Mouse (Mus musculus) C2C12 (cell line): ENCODE measurements at regions not wholly inside any gene's neighbourhood (a gene's known extent, or its start where the extent isn't known, plus 50 kb on each side); places are given as distances from the start of the nearest gene placed in this dataset.

Experiments used
- H3K27me3 ChIP-seq: one replicate; pipeline ENCODE4 v1.6.1; 2011; ENCODE audit not compliant: control insufficient read depth, insufficient read depth, insufficient read length
- H3K36me3 ChIP-seq: one replicate; pipeline ENCODE4 v1.6.1; 2011; ENCODE audit not compliant: control insufficient read depth, insufficient read depth
- H3K4me3 ChIP-seq: one replicate; pipeline ENCODE4 v1.5.1; 2011; ENCODE audit warnings: mild to moderate bottlenecking, control low read depth; ENCODE audit not compliant: poor library complexity, insufficient read depth, severe bottlenecking
- H3K79me2 ChIP-seq: one replicate; pipeline ENCODE4 v1.6.1; 2011; ENCODE audit not compliant: control insufficient read depth, insufficient read depth
- H3K79me3 ChIP-seq: one replicate; pipeline ENCODE4 v1.6.1; 2011; ENCODE audit warnings: low read depth, control low read depth
- H3ac ChIP-seq: one replicate; pipeline ENCODE3; 2011; ENCODE audit warnings: low read depth; ENCODE audit not compliant: control insufficient read depth, insufficient read length
- CEBPB ChIP-seq: IDR thresholded peaks from one replicate; pipeline ENCODE4 v1.6.1; 2011; ENCODE audit warnings: low read depth, mild to moderate bottlenecking, control low read depth, moderate library complexity
- CTCF ChIP-seq: IDR thresholded peaks from one replicate; pipeline ENCODE4 v1.5.1; 2011; ENCODE audit not compliant: control insufficient read depth, insufficient read depth, insufficient read length
- FOSL1 ChIP-seq: IDR thresholded peaks from one replicate; pipeline ENCODE4 v1.8.0; 2011; ENCODE audit warnings: mild to moderate bottlenecking, low read length; ENCODE audit not compliant: poor library complexity, insufficient read depth, severe bottlenecking
- MAX ChIP-seq: IDR thresholded peaks from one replicate; pipeline ENCODE4 v1.6.1; 2011; ENCODE audit warnings: mild to moderate bottlenecking, control low read depth
- MYOD1 ChIP-seq: IDR thresholded peaks from one replicate; pipeline ENCODE4 v1.6.1; 2011; ENCODE audit warnings: low read depth; ENCODE audit not compliant: control insufficient read depth, insufficient read length
- MYOG ChIP-seq: IDR thresholded peaks from one replicate; pipeline ENCODE4 v1.6.1; 2011; ENCODE audit not compliant: control insufficient read depth, insufficient read length; ENCODE audit errors: extremely low read depth
- USF1 ChIP-seq: IDR thresholded peaks from one replicate; pipeline ENCODE4 v1.6.1; 2011; ENCODE audit warnings: low read depth, mild to moderate bottlenecking, control low read depth, moderate library complexity

DNA sequence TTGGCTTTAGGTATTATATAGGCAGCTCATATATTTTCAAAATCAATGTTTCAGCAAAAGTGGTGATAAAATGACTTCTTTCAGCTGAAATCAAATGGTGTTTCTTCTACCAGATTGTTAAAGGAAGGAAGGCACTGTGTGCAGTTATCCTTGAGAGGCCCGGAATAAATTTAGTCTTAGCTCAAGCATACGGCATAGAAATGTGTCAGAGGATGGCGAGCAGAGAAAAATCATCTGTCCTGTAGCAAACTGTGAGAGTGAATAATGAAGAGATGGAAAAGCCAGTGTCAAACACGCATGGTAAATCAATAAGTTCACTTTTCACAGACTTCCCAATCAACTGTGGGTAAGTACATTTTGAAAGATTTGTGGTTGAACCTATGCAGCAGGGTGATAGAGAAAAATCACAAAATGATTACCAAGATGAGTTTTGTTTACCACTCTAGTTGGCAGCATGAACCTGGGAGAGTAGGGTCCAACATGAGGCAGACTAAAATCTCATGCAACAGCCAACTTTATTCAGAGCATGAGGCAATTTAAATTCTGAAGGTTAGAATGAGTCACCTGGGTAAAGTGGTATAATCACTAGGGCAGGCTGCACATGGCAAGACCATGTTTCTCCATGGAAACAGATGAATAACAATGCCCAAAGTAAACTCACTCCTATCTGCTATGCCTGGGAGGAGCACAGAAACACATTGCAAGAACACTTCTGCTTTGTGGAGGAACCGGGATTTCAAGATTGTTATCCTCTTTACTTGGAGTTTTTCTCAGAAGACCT lies 55.7 kb downstream of the AI429214 start:
- H3K79me2 ChIP-seq = no peaks in the 10 kb centered on the region

DNA sequence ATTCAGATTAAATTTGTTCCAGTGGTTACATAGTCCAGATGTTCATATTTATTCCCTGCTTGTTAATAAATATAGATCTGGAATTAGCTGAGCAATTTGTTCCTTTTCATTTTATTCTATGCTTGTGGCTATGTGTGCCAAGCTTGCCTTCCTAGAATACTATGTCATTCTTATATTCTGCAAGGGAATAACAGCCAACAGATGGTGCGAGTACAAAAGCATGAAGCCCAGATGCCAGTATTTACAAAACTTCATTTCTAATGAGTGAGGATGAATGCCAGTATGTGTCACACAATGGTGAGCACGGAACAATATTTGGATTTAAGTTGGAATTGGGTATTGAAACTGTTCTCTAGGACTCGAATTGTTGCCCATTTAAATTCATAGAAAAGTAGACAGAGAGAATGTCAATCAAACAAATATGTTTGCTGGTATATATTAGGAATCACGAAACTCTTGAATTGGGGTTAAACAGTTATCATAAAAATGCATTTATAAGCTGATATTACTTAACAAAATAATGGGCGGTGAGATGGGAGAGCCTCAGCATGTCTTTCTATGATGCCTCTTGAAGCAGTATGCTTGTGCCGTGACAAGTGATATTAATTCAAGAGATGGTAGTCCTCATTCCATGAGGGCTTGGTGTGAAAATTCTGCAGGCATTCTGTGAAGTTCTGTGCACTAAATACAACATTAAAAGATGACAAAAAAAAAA lies 56.7 kb downstream of the AI429214 start:
- H3ac ChIP-seq = no peak overlapping the region
- no peaks in the 10 kb centered on the region for H3K79me3 ChIP-seq
- no peak overlapping the region for H3K4me3 ChIP-seq
- H3K27me3 ChIP-seq = no peaks in the 10 kb centered on the region
- no peaks in the 10 kb centered on the region for H3K36me3 ChIP-seq
- TF ChIP-seq USF1 = no peak
- no peak for TF ChIP-seq MAX
- no peaks in the 10 kb centered on the region for H3K79me2 ChIP-seq

More for the DNA sequence above, 55.7 kb downstream of the AI429214 start:
- Histone ChIP-seq H3K36me3 (no peaks in the 10 kb centered on the region), H3K4me3 (no peak overlapping the region), H3K27me3 (no peaks in the 10 kb centered on the region), H3K79me3 (no peaks in the 10 kb centered on the region), H3ac (no peak overlapping the region)
- TF ChIP-seq MYOD1 = no peak
- no peak for TF ChIP-seq MYOG
- TF ChIP-seq FOSL1 = no peak
- no peak for TF ChIP-seq MAX
- TF ChIP-seq CEBPB = no peak

DNA sequence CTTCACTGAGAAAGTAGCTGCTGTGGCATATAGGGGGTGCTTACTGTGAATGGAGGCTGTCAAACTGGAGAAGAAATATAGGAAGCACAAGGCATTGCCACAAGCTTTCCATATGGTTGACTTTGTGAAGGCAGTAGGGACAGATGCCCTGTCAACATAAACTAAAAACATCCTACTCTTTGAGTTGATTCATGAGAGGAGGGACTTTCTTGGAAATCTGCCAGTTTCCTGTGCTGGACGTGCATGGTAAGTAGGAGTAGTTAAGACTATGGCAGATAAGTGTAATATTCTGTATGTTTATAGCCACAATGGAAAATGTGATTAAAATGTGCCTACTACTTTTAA lies 57.3 kb downstream of the AI429214 start:
- Histone ChIP-seq H3K79me2 (no peaks in the 10 kb centered on the region), H3K4me3 (no peak overlapping the region), H3K36me3 (no peaks in the 10 kb centered on the region), H3K27me3 (no peaks in the 10 kb centered on the region), H3K79me3 (no peaks in the 10 kb centered on the region), H3ac (no peak overlapping the region)
- TF ChIP-seq USF1 = no peak
- no peak for TF ChIP-seq FOSL1
- TF ChIP-seq CTCF = no peak
- TF ChIP-seq CEBPB = no peak
- no peak for TF ChIP-seq MYOG
- TF ChIP-seq MAX = no peak
- TF ChIP-seq MYOD1 = no peak

DNA sequence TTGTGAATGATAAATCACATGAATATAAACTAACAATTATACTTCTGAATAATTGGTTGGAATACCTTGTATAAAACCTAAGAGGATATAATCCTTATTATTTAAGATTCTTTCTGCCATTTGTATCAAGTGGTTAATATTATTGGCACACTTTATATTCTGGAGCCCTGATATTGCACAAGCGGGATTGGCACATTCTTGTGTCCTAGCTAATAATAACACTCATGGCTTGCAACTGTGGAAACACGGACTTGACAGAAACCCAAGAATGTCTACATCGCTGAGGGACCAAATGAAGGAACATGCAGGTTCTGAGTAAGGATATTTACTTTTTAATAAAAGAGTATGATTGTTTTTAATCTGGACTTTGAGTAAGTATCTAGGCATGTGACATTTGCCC lies 63.0 kb downstream of the AI429214 start:
- Histone ChIP-seq H3K4me3 (no peak overlapping the region), H3K36me3 (no peaks in the 10 kb centered on the region), H3K79me3 (no peaks in the 10 kb centered on the region), H3K79me2 (no peaks in the 10 kb centered on the region), H3K27me3 (no peaks in the 10 kb centered on the region), H3ac (no peak overlapping the region)
- TF ChIP-seq CEBPB (no peak), CTCF (no peak), MAX (no peak)

DNA sequence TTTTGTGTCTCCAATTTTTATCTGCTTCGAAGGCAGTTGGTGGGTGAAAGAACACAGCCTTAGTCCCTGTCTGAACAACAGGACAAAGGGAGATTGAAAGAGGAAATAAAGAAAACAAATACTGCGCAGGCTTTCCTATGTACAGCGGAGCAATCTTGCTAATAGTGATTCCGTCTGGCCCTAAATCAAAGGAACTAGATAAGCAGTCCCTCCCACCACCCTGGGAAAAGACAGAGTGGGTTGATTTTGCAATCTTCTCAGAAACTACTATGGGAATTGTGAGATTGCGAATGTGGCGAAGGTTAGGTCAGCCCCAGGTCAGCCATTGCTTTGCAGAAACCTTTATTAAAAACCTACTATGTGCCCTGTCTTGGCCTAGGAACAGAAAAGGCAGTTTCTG lies 65.0 kb downstream of the AI429214 start:
- TF ChIP-seq CTCF (no peak), MAX (no peak), FOSL1 (no peak), CEBPB (no peak), MYOG (no peak), USF1 (no peak), MYOD1 (no peak)
- no peaks in the 10 kb centered on the region for H3K36me3 ChIP-seq
- H3ac ChIP-seq = no peak overlapping the region
- no peaks in the 10 kb centered on the region for H3K27me3 ChIP-seq
- no peak overlapping the region for H3K4me3 ChIP-seq
- no peaks in the 10 kb centered on the region for H3K79me2 ChIP-seq
- no peaks in the 10 kb centered on the region for H3K79me3 ChIP-seq
